Mouse (Mus musculus): Measurements from ENCODE around the gene Gna15.

DNA sequence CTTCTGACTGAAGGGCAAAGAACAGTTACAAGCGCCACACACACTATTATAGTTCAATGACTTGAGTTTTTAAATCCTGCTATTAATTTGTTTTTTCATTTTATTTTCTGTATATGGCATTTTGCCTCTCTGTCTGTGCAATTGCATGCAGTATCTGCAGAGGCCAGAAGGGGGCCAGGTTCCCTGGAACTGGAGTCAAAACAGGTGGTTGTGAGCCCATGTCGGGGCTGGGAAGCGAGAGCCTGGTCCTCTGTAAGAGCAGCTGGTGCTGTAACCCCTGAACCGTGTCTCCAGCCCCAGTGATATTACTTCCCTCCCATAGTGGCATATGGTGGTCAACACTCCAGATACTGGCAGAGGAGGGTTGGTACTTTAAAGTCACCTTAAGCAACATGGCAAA is 5.5 kb downstream of the Gna15 start:
- no peak for TF ChIP-seq POLR2A (IDR thresholded peaks at IDR 0.05; ENCODE audit: insufficient read length, low read depth)
- TF ChIP-seq TCF12 (IDR thresholded peaks at IDR 0.05; ENCODE audit: insufficient read depth, poor library complexity, severe bottlenecking), result no peak
- TF ChIP-seq E2F4 (IDR thresholded peaks at IDR 0.05; ENCODE audit: insufficient read depth), result no peak
- TF ChIP-seq USF1 (IDR thresholded peaks at IDR 0.05; ENCODE audit: low read depth), result no peak
- no peak for TF ChIP-seq TCF3 (IDR thresholded peaks at IDR 0.05; ENCODE audit: insufficient read length, low read depth)

Data from myocyte (in vitro differentiated cells).